Mouse (Mus musculus): Measurements from ENCODE around the gene Cav1. TPM values are rescaled to one million over a fixed set of nuclear protein-coding genes. Genes with fewer than 3 reads are reported as not detected.

Cav1 gene
- total RNA-seq, 2 experiments from 2014 or later, result 462 to 484 TPM

DNA sequence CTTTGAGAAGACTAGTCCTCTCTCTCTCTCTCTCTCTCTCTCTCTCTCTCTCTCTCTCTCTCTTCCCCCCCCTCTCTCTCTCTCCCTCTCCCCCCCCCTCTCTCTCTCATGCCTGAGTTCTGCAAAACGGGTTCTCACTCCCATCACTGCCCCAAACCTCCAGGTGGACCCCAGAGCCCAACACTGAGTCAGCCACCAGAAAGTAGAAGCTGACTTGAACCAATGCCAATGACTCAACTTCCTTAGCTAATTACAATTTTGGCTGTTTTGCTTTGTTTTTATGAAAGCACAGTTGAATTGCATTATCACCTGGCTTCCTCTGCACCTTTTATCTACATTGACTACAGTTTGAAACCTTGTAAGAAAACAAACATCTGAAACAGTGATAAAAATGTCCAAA lies 11.8 kb downstream of the Cav1 start:
- DNase-seq, result no peak

DNA sequence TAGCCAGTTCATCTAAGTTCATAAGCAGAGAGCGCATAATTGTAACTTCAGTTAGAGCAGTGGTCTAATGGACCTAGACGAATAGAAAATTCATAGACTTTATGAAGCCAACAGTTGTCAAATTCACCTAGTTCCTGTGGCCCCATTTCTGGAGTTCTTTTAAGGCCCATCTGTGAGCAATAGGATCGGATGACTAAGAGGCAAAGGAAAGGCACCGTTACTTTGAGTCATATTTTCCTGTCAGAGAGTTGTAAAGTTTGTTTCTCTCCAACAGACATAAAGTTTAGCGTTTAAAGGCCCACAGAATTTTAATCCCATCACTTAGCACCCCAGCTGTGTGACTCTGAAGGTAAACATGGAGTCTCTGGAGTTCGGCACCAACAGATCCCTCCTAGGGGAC lies 15.8 kb downstream of the Cav1 start:
- no peak for DNase-seq

DNA sequence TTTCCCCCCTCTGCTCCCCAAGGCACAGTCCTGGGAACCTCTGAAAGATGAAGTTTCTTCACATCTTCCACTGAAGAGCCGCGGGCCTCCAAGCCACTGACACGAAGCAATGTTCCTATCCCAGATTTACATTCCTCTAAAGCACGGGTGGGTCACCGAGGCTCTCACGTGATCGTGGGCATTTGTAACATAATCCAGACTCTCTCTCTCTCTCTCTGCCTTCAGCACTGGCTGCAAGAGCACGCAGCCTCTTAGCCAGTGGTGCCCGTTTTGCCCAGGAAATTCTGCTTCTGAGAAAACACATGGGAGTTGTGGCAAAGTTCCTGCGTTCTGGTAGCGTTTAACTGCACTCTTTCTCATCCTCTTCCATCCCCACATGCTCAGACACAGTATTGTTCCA lies 21.1 kb downstream of the Cav1 start:
- no peak for DNase-seq

DNA sequence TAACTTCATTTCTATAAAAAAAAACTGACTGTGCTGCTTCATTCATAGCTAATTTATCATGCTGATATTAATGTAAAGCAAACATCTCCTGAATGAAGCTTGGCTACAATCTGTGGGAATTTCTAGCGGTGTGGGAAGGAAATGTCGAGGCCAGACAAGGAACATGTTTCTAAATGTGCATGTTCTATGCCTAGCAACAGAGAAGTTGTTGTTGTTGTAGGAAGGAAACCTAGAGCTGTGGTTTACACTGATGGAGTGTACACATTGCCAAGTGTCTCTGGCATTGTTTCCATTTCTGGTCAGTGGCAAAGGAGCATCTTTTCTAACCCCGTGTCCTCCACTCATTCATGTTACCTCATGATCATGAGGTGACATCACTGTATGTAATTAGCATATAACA lies 23.7 kb downstream of the Cav1 start:
- DNase-seq, result no peak

DNA sequence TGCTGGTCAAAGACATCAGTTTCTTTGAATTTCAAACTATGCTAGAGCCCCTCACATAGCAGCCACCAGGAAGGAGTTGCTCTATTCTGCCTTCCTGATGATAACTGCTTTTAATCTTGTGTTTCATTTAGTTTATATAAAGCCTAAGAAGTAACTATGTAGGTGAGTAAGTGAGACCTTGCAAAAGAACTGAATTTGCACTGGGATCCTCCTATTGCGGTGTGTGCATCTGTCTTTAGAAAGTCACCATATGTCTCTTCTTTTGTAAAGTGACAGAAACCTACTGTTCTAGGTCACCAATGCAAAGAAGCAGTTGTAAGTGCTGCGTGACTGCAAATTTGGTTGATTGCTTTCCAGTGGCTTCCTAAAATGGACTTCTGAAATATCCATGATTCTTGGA lies 31.6 kb downstream of the Cav1 start:
- DNase-seq, result no peak

DNA sequence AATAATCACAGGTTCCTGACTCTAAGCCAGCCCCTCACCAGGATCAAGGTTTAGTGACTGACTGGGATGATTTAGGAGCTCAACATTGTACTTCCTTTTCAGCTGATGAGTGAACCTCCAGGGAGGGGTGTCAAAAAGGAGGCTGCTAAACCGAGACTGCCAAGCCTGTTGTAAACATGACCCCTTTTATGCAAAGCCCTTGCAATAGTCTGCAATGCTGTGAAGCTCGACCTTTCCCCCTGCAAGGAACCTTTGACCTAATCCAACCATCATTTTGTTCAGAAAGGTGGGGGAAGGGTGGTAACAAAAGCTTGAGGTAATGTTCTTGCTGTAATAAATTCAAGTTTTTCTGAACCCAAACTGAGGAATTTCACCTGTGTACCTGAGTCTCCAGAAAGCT lies 34.3 kb downstream of the Cav1 start:
- no peak for DNase-seq

DNA sequence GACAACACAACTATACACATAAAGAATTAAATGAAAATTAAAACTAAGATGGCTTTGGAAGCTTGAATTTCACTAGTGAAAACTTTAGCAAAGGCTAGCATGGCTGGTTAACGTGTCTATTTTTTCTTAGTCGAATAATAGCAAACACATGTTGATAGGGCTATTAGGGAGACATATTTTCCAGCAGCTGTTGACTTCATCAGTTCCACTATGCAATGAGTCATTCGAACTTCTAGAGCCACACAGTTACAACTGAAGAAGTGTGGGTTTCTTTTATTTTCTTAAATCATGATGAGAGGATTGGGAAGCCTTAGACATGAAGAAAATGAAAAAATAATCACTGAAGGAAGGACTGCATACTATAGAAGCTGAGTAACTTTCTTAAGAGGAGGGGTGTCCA lies 41.9 kb downstream of the Cav1 start:
- DNase-seq, result no peak

DNA sequence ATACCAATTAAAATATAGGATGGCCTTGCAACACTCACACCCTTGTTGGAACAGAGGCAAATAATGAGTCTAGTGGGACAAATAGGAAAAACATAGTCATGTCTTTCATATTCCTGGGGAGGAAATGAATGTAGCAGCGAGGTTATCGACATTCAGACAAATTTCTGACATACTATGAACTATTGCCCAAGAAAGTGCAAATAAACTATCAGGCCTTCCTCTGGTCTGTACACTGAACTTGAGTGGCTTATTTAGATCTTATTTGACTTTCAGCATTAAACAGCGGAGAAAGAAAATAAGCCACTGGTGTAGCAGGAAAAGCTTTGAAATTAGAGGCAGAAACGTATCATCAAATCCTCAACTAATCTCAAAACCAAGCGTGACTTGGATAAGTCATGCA lies 44.7 kb downstream of the Cav1 start:
- DNase-seq, result no peak

DNA sequence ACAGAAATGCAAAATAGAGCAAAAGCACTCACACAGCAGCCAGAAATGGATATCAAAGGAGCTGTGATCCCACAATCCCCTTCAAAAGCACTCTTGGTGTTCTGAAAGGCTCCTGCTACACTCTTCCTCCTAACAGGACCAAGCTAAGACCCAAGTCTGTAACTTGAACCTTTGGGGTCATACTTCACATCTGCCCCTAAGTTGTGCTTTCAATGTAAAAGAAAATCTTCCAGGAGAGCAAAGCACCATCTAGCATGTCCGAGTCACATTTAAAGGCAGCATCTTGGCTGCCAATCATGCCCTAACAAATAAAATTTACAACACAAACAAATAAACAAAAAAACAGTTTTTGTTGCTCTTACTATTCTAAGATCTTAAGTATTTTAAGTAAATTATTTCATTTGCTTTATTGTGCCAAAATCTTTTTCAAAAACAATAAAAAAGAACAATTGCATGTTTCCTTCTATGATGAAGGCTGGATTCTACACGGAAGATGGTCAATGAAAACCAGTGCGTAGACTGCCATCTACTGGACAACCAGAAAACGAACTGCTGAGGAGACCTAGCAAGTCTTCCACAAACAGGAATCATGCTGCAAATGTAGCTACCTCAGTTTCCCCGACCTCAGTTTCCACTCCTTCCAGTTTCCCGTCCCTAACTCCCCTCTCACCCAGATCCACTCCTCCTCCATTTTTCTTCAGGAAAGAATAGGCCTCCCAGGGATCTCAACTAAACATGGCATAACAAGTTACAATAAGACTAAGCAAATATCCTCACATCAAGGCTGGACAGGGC lies 53.0 kb downstream of the Cav1 start:
- peak; percentile 54 for DNase-seq

DNA sequence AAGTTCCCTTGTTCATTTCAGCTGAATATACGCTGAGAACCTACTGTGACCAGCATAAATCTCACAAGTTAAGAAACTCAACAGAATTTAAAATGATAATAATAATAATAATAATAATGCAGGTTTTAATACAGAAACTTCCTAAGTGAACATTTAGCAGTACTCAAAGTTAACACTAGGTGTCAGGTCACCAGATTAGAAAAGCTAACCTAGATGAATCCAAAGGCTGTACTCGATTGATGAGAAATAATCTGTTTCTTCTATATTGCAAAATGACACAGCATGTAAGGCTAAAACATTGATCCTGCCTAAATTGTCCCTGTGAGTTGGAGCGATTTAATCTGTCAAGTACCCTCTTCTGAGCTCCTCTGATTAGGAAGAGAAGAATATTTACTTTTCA lies 56.6 kb downstream of the Cav1 start:
- no peak for DNase-seq

DNA sequence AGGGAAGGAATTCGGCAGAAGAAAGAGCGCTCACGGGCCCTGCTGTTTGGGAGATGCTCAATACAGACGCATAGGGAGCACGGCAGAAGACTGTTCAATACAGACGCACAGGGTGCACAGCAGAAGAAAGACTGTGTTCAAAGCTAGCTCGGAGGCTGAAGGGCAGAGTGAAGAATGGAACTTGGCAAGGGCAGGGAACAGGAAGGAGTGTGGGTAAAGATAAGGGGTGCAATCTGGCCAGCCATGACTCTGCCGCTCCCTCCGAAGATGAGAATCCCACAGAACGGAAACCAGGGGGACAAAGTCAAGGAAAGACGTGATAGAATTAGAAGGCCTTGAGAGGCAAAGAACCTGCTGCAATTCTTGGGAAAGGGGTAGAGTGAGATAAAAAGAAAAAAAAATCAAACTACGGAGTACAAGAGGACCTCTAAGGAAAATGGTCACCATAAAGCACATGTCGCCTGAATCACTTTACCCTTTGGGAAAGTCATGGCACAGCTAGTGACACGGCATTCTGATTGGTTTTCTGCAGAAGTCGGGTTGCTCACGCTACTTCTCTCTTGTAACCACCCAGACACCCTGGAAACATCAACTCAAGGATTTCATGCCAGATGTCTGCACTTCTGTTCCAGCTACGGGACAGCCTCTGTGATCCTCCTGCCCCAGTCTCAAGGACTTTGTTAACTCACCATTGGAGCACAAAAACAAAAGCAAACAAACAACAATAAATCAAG lies 57.5 kb downstream of the Cav1 start:
- DNase-seq, result no peak

DNA sequence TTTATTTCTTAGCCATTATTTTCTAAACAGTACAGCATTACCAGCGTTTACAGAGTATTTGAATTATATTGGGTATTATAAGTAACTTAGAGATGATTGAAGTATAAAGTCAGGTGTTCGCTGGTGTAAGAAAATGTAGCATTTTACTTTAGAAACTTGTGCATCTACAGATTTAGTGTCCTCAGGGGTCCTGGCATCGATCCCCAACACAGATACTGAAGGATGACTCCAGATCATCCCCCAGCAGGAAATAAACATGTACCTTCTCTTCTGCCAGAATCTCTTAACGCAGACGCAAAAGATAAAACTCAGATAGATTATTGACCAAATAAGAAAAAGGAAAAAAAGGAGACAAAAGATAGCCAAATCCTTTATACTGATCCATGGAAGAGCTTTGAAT lies 68.2 kb downstream of the Cav1 start:
- DNase-seq, result no peak

DNA sequence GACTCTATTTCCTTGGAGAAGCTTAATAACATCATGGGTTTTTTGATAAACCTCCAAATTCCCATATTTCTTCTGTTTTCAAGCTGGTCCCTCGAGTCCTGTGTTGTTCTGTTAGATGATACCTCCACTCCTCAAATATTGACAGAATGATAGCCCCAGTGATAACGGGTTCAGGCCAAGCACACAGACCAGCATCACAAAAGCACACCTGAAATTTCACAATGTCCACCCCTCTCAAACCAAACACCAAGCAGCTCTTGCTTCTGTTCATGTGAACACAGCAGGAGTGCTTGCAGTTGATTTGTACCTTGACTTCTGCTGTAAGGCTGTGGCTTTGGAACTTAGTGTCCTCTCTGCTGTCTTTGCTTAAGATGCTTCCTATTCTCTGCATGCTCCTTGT lies 71.2 kb downstream of the Cav1 start:
- DNase-seq, result no peak

DNA sequence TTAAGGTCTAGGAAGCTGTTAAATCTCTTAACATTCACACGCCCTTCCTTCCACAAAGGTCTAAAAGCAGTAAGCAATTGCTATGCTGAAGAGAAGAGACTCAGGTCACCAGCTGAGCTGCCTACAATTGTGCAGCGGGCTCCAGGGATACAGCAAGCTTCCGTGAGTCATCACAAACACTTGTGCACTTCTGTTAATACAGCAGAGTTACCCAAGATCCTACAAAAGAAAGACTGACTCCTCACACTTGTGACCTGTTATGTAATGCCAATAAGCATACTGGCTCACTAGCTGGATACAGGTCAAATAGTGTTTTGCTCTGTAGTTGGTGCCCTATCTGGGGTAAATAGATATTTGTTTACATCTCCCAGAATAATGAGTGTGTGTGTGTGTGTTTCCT lies 74.0 kb downstream of the Cav1 start:
- DNase-seq, result no peak

DNA sequence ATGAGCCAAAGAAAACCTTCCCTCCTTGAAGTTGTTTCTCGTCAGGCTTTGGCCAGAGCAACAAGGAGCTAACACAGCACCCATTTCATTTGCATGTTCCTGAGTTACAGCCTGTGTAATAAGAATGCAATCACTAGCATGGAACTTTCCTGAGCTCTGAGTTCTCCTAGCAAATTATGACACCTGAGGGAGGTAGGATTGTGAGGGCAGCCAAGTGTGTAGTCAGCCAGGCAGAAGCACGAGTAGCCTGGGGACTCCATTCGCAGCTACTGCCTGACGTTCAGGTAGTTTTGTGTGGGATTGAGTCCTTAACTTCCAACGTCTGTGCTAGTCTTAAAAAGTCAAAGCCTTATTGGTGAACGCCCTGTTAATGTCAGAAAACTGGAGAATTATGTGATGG lies 75.6 kb downstream of the Cav1 start:
- DNase-seq, result no peak

DNA sequence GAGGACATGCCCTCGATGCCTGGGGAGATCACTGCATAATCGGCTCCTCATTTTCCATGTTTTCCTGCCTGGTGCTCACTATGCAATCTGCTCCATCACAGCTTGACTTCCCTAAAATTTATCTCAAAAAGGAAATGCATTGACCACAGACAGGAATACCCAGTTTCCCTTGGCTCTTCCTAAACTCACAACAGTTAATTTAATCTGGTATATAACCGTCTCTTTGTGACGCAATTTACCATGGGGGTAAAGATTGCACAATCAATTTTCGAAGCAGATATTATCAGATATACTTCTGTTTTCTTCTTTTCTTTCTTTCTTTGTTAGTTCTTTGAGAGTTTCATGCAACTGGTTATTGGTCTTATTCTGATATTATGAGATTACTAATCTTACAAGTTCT lies 79.4 kb downstream of the Cav1 start:
- no peak for DNase-seq

DNA sequence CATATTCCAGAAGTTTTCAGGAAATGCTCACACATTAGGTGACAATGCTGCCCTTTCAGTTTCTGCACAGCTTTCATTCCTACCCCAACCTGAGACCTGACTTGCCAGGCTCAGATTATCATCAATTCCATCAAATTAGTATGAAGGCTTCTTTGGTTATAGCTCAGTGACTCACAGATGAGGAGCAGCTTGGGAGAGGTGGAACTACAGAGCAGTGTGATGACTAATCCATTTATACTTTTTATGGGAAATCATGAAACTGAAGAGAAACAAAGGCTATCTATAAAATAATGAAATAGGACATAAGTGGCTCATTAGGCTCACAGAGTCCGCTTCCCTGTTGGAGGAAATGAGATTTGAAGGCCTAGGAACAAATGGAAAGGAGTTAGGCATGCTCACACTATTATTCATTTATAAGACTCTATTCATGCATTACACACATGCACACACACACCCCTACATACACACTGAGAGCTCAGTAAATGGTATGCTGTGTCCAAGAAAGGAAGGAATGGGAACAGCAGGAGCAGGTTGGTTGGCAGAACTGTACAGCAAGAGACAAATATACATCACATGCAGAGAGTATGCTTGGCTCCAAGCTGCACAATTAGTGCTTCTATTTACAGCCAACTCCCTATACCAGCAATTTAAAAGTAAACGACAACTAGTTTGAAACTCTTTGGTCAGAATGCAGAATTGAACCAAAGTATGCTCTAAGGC lies 82.0 kb downstream of the Cav1 start:
- no peak for DNase-seq

Other genes starting within 250 kb of the Cav1 start
- gene Tes, start 241.2 kb upstream of the Cav1 start, total RNA-seq (2021), result 1 to 10 TPM; 5.6 to 7.6 TPM
- 10 to 100 TPM; 51.3 to 54.4 TPM for gene Cav2, start 25.1 kb upstream of the Cav1 start, total RNA-seq (2021)
- 1 to 10 TPM; 4.3 to 5.1 TPM for gene Met, start 157.5 kb downstream of the Cav1 start, total RNA-seq (2021)